Mouse (Mus musculus): ENCODE results near the gene Kif27.

GRCm38 (mm10) chr13:58275076-58275475 lies 83.8 kb downstream of the Kif27 start:
- TF ChIP-seq CTCF (IDR thresholded peaks at IDR 0.05; ENCODE audit: low read depth) = no peak
- no peak for TF ChIP-seq EP300 (IDR thresholded peaks at IDR 0.05; ENCODE audit: low read depth)
